Mouse (Mus musculus): ENCODE measurements around the gene F5.

F5 gene

GRCm38 (mm10) chr1:164235078-164235477 is 83.4 kb downstream of the F5 start:
- no peak for DNase-seq (ENCODE audit: low spot score)

- DNase-seq (ENCODE audit: low spot score): no peak
Measured at GRCm38 (mm10) chr1:164236078-164236477, 84.4 kb downstream of the F5 start.

GRCm38 (mm10) chr1:164241494-164241893 is 89.9 kb downstream of the F5 start:
- no peak for DNase-seq (ENCODE audit: low spot score)

- DNase-seq (ENCODE audit: low spot score): no peak
Measured at GRCm38 (mm10) chr1:164242809-164243208, 91.2 kb downstream of the F5 start.

GRCm38 (mm10) chr1:164247442-164247841 is 95.8 kb downstream of the F5 start:
- no peak for DNase-seq (ENCODE audit: low spot score)

- no peak for DNase-seq (ENCODE audit: low spot score)
Measured at GRCm38 (mm10) chr1:164247971-164248370, 96.3 kb downstream of the F5 start.

GRCm38 (mm10) chr1:164248465-164249331 is 97.1 kb downstream of the F5 start, which contains the start of gene Slc19a2:
Slc19a2 (plus strand) TSS chr1:164249046.
- DNase-seq (ENCODE audit: low spot score): peak; percentile 99

- DNase-seq (ENCODE audit: low spot score): no peak
Measured at GRCm38 (mm10) chr1:164249332-164249711, 97.7 kb downstream of the F5 start.

GRCm38 (mm10) chr1:164250391-164251150 is 98.9 kb downstream of the F5 start:
- no peak for DNase-seq (ENCODE audit: low spot score)

- no peak for DNase-seq (ENCODE audit: low spot score)
Measured at GRCm38 (mm10) chr1:164251438-164251837, 99.8 kb downstream of the F5 start.

GRCm38 (mm10) chr1:164252551-164252950 is 100.9 kb downstream of the F5 start:
- no peak for DNase-seq (ENCODE audit: low spot score)

GRCm38 (mm10) chr1:164254836-164255235 is 103.2 kb downstream of the F5 start:
- no peak for DNase-seq (ENCODE audit: low spot score)

GRCm38 (mm10) chr1:164260171-164261028 is 108.8 kb downstream of the F5 start:
- DNase-seq (ENCODE audit: low spot score): no peak

- DNase-seq (ENCODE audit: low spot score): no peak
Measured at GRCm38 (mm10) chr1:164261553-164261952, 109.9 kb downstream of the F5 start.

Data from yolk sac, embryonic 10.5 days (tissue).